Mouse (Mus musculus): Measurements from ENCODE around the gene Cd3g.
"Not testable (repeated sequence)": the region's sequence is repeated elsewhere in the genome, so short reads cannot be mapped to it uniquely, and the experiment has no call there.

The Cd3g gene

GRCm38 (mm10) chr9:44985721-44986161 lies 5.5 kb upstream of the Cd3g start:
- no peak for DNase-seq (ENCODE audit: low spot score)

GRCm38 (mm10) chr9:44983001-44983400 lies 2.8 kb upstream of the Cd3g start:
- DNase-seq (ENCODE audit: low spot score) = no peak

- DNase-seq (ENCODE audit: low spot score) = no peak
Observed at GRCm38 (mm10) chr9:44982531-44982930, 2.3 kb upstream of the Cd3g start.

GRCm38 (mm10) chr9:44982081-44982480 lies 1.9 kb upstream of the Cd3g start:
- DNase-seq (ENCODE audit: low spot score) = no peak

- no peak for DNase-seq (ENCODE audit: low spot score)
Observed at GRCm38 (mm10) chr9:44981676-44982075, 1.4 kb upstream of the Cd3g start, which contains the start of gene Cd3d. Cd3d (plus strand) TSS chr9:44981786.

GRCm38 (mm10) chr9:44981104-44981503 lies 873 bp upstream of the Cd3g start:
- DNase-seq (ENCODE audit: low spot score) = no peak

- no peak for DNase-seq (ENCODE audit: low spot score)
Observed at GRCm38 (mm10) chr9:44979806-44980205, 425 bp downstream of the Cd3g start.

- DNase-seq (ENCODE audit: low spot score) = no peak
Observed at GRCm38 (mm10) chr9:44977813-44978212, 2.4 kb downstream of the Cd3g start.

GRCm38 (mm10) chr9:44969450-44969849 lies 10.8 kb downstream of the Cd3g start:
- peak; percentile 23 for DNase-seq (ENCODE audit: low spot score)

GRCm38 (mm10) chr9:44967763-44968162 lies 12.5 kb downstream of the Cd3g start:
- DNase-seq (ENCODE audit: low spot score) = not testable (repeated sequence)

GRCm38 (mm10) chr9:44966815-44967242 lies 13.4 kb downstream of the Cd3g start:
- DNase-seq (ENCODE audit: low spot score) = peak; percentile 81

GRCm38 (mm10) chr9:44965833-44966466 lies 14.3 kb downstream of the Cd3g start:
- DNase-seq (ENCODE audit: low spot score) = no peak

- peak; percentile 100 for DNase-seq (ENCODE audit: low spot score)
Observed at GRCm38 (mm10) chr9:44965126-44965832, 15.0 kb downstream of the Cd3g start, which contains the start of gene Ube4a. Ube4a (minus strand) TSS chr9:44965600.

GRCm38 (mm10) chr9:44954432-44954831 lies 25.8 kb downstream of the Cd3g start:
- DNase-seq (ENCODE audit: low spot score) = no peak

GRCm38 (mm10) chr9:44947836-44948235 lies 32.4 kb downstream of the Cd3g start:
- DNase-seq (ENCODE audit: low spot score) = no peak

GRCm38 (mm10) chr9:44946185-44946695 lies 34.0 kb downstream of the Cd3g start:
- DNase-seq (ENCODE audit: low spot score) = no peak

- no peak for DNase-seq (ENCODE audit: low spot score)
Observed at GRCm38 (mm10) chr9:44942421-44942820, 37.8 kb downstream of the Cd3g start.

GRCm38 (mm10) chr9:44941756-44942155 lies 38.5 kb downstream of the Cd3g start:
- no peak for DNase-seq (ENCODE audit: low spot score)

- no peak for DNase-seq (ENCODE audit: low spot score)
Observed at GRCm38 (mm10) chr9:44921543-44921942, 58.7 kb downstream of the Cd3g start.

- no peak for DNase-seq (ENCODE audit: low spot score)
Observed at GRCm38 (mm10) chr9:44921123-44921468, 59.1 kb downstream of the Cd3g start.

- DNase-seq (ENCODE audit: low spot score) = peak; percentile 99
Observed at GRCm38 (mm10) chr9:44920374-44921122, 59.7 kb downstream of the Cd3g start, which contains the start of gene Atp5l. Atp5l (minus strand) TSS chr9:44920742.

- DNase-seq (ENCODE audit: low spot score) = no peak
Observed at GRCm38 (mm10) chr9:44919606-44920005, 60.6 kb downstream of the Cd3g start.

Data from retina, embryonic 14.5 days (tissue).